Mouse (Mus musculus): Measurements from ENCODE around the gene Babam2. TPM values are rescaled to one million over a fixed set of nuclear protein-coding genes. Genes with fewer than 3 reads are reported as not detected.

The Babam2 gene
- polyA plus RNA-seq, 1 experiment from 2014 or later = 42.9 TPM

- Histone ChIP-seq H3K9me3 (replicated peaks; ENCODE audit: control insufficient read depth, low read length) (no peaks in the 10 kb centered on the region), H3K4me2 (no peak overlapping the region), H3K4me3 (ENCODE audit: low read depth, low read length) (no peak overlapping the region), H3K9ac (ENCODE audit: low read depth, low read length) (no peak overlapping the region), H3K27me3 (ENCODE audit: control insufficient read depth, insufficient read depth, low read length) (no peaks in the 10 kb centered on the region), H3K36me3 (ENCODE audit: control insufficient read depth, insufficient read depth, low read length) (no peaks in the 10 kb centered on the region), H3K4me1 (ENCODE audit: control insufficient read depth, insufficient read depth, low read length) (peaks cover 3% of the 10 kb centered on the region; the same call in 1 of the 2 replicates), H3K27ac (ENCODE audit: low read depth, low read length) (no peak overlapping the region)
- ATAC-seq (replicated peaks; ENCODE audit: insufficient number of reproducible peaks, low FRiP score, low TSS enrichment) = no peak
- 38% methylated on average over 5 of the region's 5 CpGs for WGBS (ENCODE audit: insufficient replicate concordance)
Observed at GRCm38 (mm10) chr5:31982061-31982460, 284.6 kb downstream of the Babam2 start.

- no peak for ATAC-seq (replicated peaks; ENCODE audit: insufficient number of reproducible peaks, low FRiP score, low TSS enrichment)
- H3K27me3 ChIP-seq (ENCODE audit: control insufficient read depth, insufficient read depth, low read length) = no peaks in the 10 kb centered on the region
- H3K4me3 ChIP-seq (ENCODE audit: low read depth, low read length) = no peak overlapping the region
- WGBS (ENCODE audit: insufficient replicate concordance) = 87% methylated on average over 7 of the region's 7 CpGs
- H3K9me3 ChIP-seq (replicated peaks; ENCODE audit: control insufficient read depth, low read length) = no peaks in the 10 kb centered on the region
- H3K9ac ChIP-seq (ENCODE audit: low read depth, low read length) = no peak overlapping the region
- H3K4me2 ChIP-seq = no peak overlapping the region
- H3K27ac ChIP-seq (ENCODE audit: low read depth, low read length) = no peak overlapping the region
- no peaks in the 10 kb centered on the region for H3K36me3 ChIP-seq (ENCODE audit: control insufficient read depth, insufficient read depth, low read length)
- H3K4me1 ChIP-seq (ENCODE audit: control insufficient read depth, insufficient read depth, low read length) = peaks cover 3% of the 10 kb centered on the region; the same call in 1 of the 2 replicates
Observed at GRCm38 (mm10) chr5:31983161-31983560, 285.7 kb downstream of the Babam2 start.

GRCm38 (mm10) chr5:31983817-31984368 is 286.4 kb downstream of the Babam2 start:
- H3K27me3 ChIP-seq (ENCODE audit: control insufficient read depth, insufficient read depth, low read length) = no peaks in the 10 kb centered on the region
- no peak overlapping the region for H3K4me3 ChIP-seq (ENCODE audit: low read depth, low read length)
- no peaks in the 10 kb centered on the region for H3K36me3 ChIP-seq (ENCODE audit: control insufficient read depth, insufficient read depth, low read length)
- H3K27ac ChIP-seq (ENCODE audit: low read depth, low read length) = no peak overlapping the region
- 78% methylated on average over 2 of the region's 2 CpGs for WGBS (ENCODE audit: insufficient replicate concordance)
- ATAC-seq (replicated peaks; ENCODE audit: insufficient number of reproducible peaks, low FRiP score, low TSS enrichment) = no peak
- H3K4me2 ChIP-seq = no peak overlapping the region
- no peaks in the 10 kb centered on the region for H3K9me3 ChIP-seq (replicated peaks; ENCODE audit: control insufficient read depth, low read length)
- no peak overlapping the region for H3K9ac ChIP-seq (ENCODE audit: low read depth, low read length)
- H3K4me1 ChIP-seq (ENCODE audit: control insufficient read depth, insufficient read depth, low read length) = peaks cover 3% of the 10 kb centered on the region; the same call in 1 of the 2 replicates

GRCm38 (mm10) chr5:31984369-31984961 is 287.0 kb downstream of the Babam2 start:
- 76% methylated on average over 13 of the region's 13 CpGs for WGBS (ENCODE audit: insufficient replicate concordance)
- no peak overlapping the region for H3K9ac ChIP-seq (ENCODE audit: low read depth, low read length)
- no peaks in the 10 kb centered on the region for H3K9me3 ChIP-seq (replicated peaks; ENCODE audit: control insufficient read depth, low read length)
- H3K27me3 ChIP-seq (ENCODE audit: control insufficient read depth, insufficient read depth, low read length) = no peaks in the 10 kb centered on the region
- no peak overlapping the region for H3K4me3 ChIP-seq (ENCODE audit: low read depth, low read length)
- no peak overlapping the region for H3K4me2 ChIP-seq
- no peak for ATAC-seq (replicated peaks; ENCODE audit: insufficient number of reproducible peaks, low FRiP score, low TSS enrichment)
- no peak overlapping the region for H3K27ac ChIP-seq (ENCODE audit: low read depth, low read length)
- H3K36me3 ChIP-seq (ENCODE audit: control insufficient read depth, insufficient read depth, low read length) = no peaks in the 10 kb centered on the region
- H3K4me1 ChIP-seq (ENCODE audit: control insufficient read depth, insufficient read depth, low read length) = peaks cover 3% of the 10 kb centered on the region; the same call in 1 of the 2 replicates

- Histone ChIP-seq H3K4me2 (no peak overlapping the region), H3K4me3 (ENCODE audit: low read depth, low read length) (no peak overlapping the region), H3K9me3 (replicated peaks; ENCODE audit: control insufficient read depth, low read length) (no peaks in the 10 kb centered on the region), H3K4me1 (ENCODE audit: control insufficient read depth, insufficient read depth, low read length) (peaks cover 3% of the 10 kb centered on the region; the same call in 1 of the 2 replicates), H3K36me3 (ENCODE audit: control insufficient read depth, insufficient read depth, low read length) (no peaks in the 10 kb centered on the region), H3K27me3 (ENCODE audit: control insufficient read depth, insufficient read depth, low read length) (no peaks in the 10 kb centered on the region), H3K27ac (ENCODE audit: low read depth, low read length) (no peak overlapping the region), H3K9ac (ENCODE audit: low read depth, low read length) (no peak overlapping the region)
- ATAC-seq (replicated peaks; ENCODE audit: insufficient number of reproducible peaks, low FRiP score, low TSS enrichment) = no peak
- WGBS (ENCODE audit: insufficient replicate concordance) = 79% methylated on average over 2 of the region's 2 CpGs
Observed at GRCm38 (mm10) chr5:31985021-31985420, 287.5 kb downstream of the Babam2 start.

- no peak overlapping the region for H3K9ac ChIP-seq (ENCODE audit: low read depth, low read length)
- no peak overlapping the region for H3K4me3 ChIP-seq (ENCODE audit: low read depth, low read length)
- 89% methylated on average over 11 of the region's 11 CpGs for WGBS (ENCODE audit: insufficient replicate concordance)
Observed at GRCm38 (mm10) chr5:31987541-31988307, 290.2 kb downstream of the Babam2 start.

GRCm38 (mm10) chr5:31997189-31997954 is 299.9 kb downstream of the Babam2 start:
- ATAC-seq (replicated peaks; ENCODE audit: insufficient number of reproducible peaks, low FRiP score, low TSS enrichment) = no peak
- Histone ChIP-seq H3K9ac (ENCODE audit: low read depth, low read length) (no peak overlapping the region), H3K9me3 (replicated peaks; ENCODE audit: control insufficient read depth, low read length) (no peaks in the 10 kb centered on the region), H3K4me1 (ENCODE audit: control insufficient read depth, insufficient read depth, low read length) (peaks cover 12% of the 10 kb centered on the region), H3K4me2 (no peak overlapping the region), H3K4me3 (ENCODE audit: low read depth, low read length) (no peak overlapping the region), H3K27ac (ENCODE audit: low read depth, low read length) (no peak overlapping the region), H3K27me3 (ENCODE audit: control insufficient read depth, insufficient read depth, low read length) (no peaks in the 10 kb centered on the region), H3K36me3 (ENCODE audit: control insufficient read depth, insufficient read depth, low read length) (no peaks in the 10 kb centered on the region)
- 64% methylated on average over 4 of the region's 4 CpGs for WGBS (ENCODE audit: insufficient replicate concordance)

More at GRCm38 (mm10) chr5:31987541-31988307, 290.2 kb downstream of the Babam2 start:
- H3K4me1 ChIP-seq (ENCODE audit: control insufficient read depth, insufficient read depth, low read length) = peaks cover 3% of the 10 kb centered on the region; the same call in 1 of the 2 replicates
- H3K36me3 ChIP-seq (ENCODE audit: control insufficient read depth, insufficient read depth, low read length) = no peaks in the 10 kb centered on the region
- no peaks in the 10 kb centered on the region for H3K9me3 ChIP-seq (replicated peaks; ENCODE audit: control insufficient read depth, low read length)
- ATAC-seq (replicated peaks; ENCODE audit: insufficient number of reproducible peaks, low FRiP score, low TSS enrichment) = no peak
- no peaks in the 10 kb centered on the region for H3K27me3 ChIP-seq (ENCODE audit: control insufficient read depth, insufficient read depth, low read length)
- H3K27ac ChIP-seq (ENCODE audit: low read depth, low read length) = no peak overlapping the region
- no peak overlapping the region for H3K4me2 ChIP-seq

- H3K27me3 ChIP-seq (ENCODE audit: control insufficient read depth, insufficient read depth, low read length) = no peaks in the 10 kb centered on the region
- no peak for ATAC-seq (replicated peaks; ENCODE audit: insufficient number of reproducible peaks, low FRiP score, low TSS enrichment)
- H3K4me3 ChIP-seq (ENCODE audit: low read depth, low read length) = no peak overlapping the region
- WGBS (ENCODE audit: insufficient replicate concordance) = 80% methylated on average over 2 of the region's 2 CpGs
- peaks cover 12% of the 10 kb centered on the region for H3K4me1 ChIP-seq (ENCODE audit: control insufficient read depth, insufficient read depth, low read length)
- H3K27ac ChIP-seq (ENCODE audit: low read depth, low read length) = no peak overlapping the region
- no peaks in the 10 kb centered on the region for H3K36me3 ChIP-seq (ENCODE audit: control insufficient read depth, insufficient read depth, low read length)
- no peak overlapping the region for H3K9ac ChIP-seq (ENCODE audit: low read depth, low read length)
- no peak overlapping the region for H3K4me2 ChIP-seq
- no peaks in the 10 kb centered on the region for H3K9me3 ChIP-seq (replicated peaks; ENCODE audit: control insufficient read depth, low read length)
Observed at GRCm38 (mm10) chr5:31998806-31999205, 301.3 kb downstream of the Babam2 start.
